Mouse (Mus musculus) liver, embryonic 13.5 days (tissue): ENCODE data around the gene Cacng2. TPM values are rescaled to one million over a fixed set of nuclear protein-coding genes. Genes with fewer than 3 reads are reported as not detected.
A peak's percentile ranks its signal among the peaks of the same experiment; 100 is the strongest.
"Not testable (repeated sequence)": the region's sequence is repeated elsewhere in the genome, so short reads cannot be mapped to it uniquely, and the experiment has no call there.

Experiments
- ATAC-seq: fragments of 200-750 bp; cut with Nextera tagmentation; 2 replicates; pipeline ENCODE4 v1.8.0; 2017; ENCODE audit warnings: low read depth, mild to moderate bottlenecking, moderate number of reproducible peaks, moderate library complexity
- DNase-seq: peaks from one replicate; pipeline ENCODE4 v3.0.0; 2022
- H3K27ac ChIP-seq: fragments of 300-500 bp; sonication (generic); 2 replicates; pipeline ENCODE4 v1.5.1; 2015; ENCODE audit warnings: moderate library complexity, mild to moderate bottlenecking, inconsistent platforms
- H3K27me3 ChIP-seq: fragments of 300-500 bp; sonication (generic); 2 replicates; pipeline ENCODE4 v1.6.1; 2015; ENCODE audit warnings: mild to moderate bottlenecking, inconsistent platforms
- H3K36me3 ChIP-seq: fragments of 300-500 bp; sonication (generic); 2 replicates; pipeline ENCODE4 v1.6.1; 2015; ENCODE audit warnings: mild to moderate bottlenecking, inconsistent platforms
- H3K4me1 ChIP-seq: fragments of 300-500 bp; sonication (generic); replicated peaks from 2 replicates; pipeline ENCODE4 v1.6.1; 2015; ENCODE audit warnings: inconsistent platforms
- H3K4me2 ChIP-seq: fragments of 300-500 bp; sonication (generic); 2 replicates; pipeline ENCODE4 v1.6.1; 2015; ENCODE audit warnings: inconsistent platforms, mild to moderate bottlenecking, moderate library complexity
- H3K4me3 ChIP-seq: fragments of 300-500 bp; sonication (generic); replicated peaks from 2 replicates; pipeline ENCODE4 v1.5.1; 2015; ENCODE audit warnings: mild to moderate bottlenecking, inconsistent platforms
- H3K9ac ChIP-seq: fragments of 300-500 bp; sonication (generic); 2 replicates; pipeline ENCODE4 v1.6.1; 2015; ENCODE audit warnings: mild to moderate bottlenecking, inconsistent platforms
- H3K9me3 ChIP-seq: fragments of 300-500 bp; sonication (generic); replicated peaks from 2 replicates; pipeline ENCODE4 v1.6.1; 2016; ENCODE audit warnings: inconsistent platforms
- WGBS: fragments of 180-500 bp; shearing (Covaris S2); methylation state at CpG from one replicate; pipeline ENCODE4 v1.1.7; 2015; ENCODE audit not compliant: insufficient replicate concordance; 5-methylcytosine and 5-hydroxymethylcytosine counted together
- polyA plus RNA-seq: library from polyadenylated mRNA; unstranded; fragments of >200 nt; fragmentation: Nextera tagmentation; extraction: Ambion mirVana; gene quantifications from 2 replicates; pipeline ENCODE4 v1.2.1, GENCODE M21; 2015

Cacng2 gene
- polyA plus RNA-seq, 1 experiment from 2014 or later, result not detected

GRCm38 (mm10) chr15:78049933-78050332, 69.9 kb downstream of the Cacng2 start:
- 54% methylated on average over 2 of the region's 2 CpGs for WGBS
- Histone ChIP-seq H3K27ac (no peak overlapping the region), H3K4me2 (no peak overlapping the region), H3K27me3 (no peaks in the 10 kb centered on the region), H3K4me1 (no peaks in the 10 kb centered on the region), H3K9ac (no peak overlapping the region), H3K9me3 (no peaks in the 10 kb centered on the region), H3K36me3 (no peaks in the 10 kb centered on the region), H3K4me3 (no peak overlapping the region)
- ATAC-seq (no peak), DNase-seq (no peak)

- ATAC-seq, result no peak
- Histone ChIP-seq H3K27ac (no peak overlapping the region), H3K4me3 (no peak overlapping the region), H3K4me2 (no peak overlapping the region), H3K4me1 (no peaks in the 10 kb centered on the region), H3K36me3 (no peaks in the 10 kb centered on the region), H3K9ac (no peak overlapping the region), H3K9me3 (no peaks in the 10 kb centered on the region), H3K27me3 (no peaks in the 10 kb centered on the region)
- WGBS, result 53% methylated on average over 7 of the region's 7 CpGs
- DNase-seq, result no peak
Measured at GRCm38 (mm10) chr15:78045842-78046241, 74.0 kb downstream of the Cacng2 start.

GRCm38 (mm10) chr15:78045314-78045713, 74.5 kb downstream of the Cacng2 start:
- DNase-seq (no peak), ATAC-seq (no peak)
- no peak overlapping the region for H3K9ac ChIP-seq
- H3K36me3 ChIP-seq, result no peaks in the 10 kb centered on the region
- no peaks in the 10 kb centered on the region for H3K4me1 ChIP-seq
- no peak overlapping the region for H3K27ac ChIP-seq
- no peak overlapping the region for H3K4me3 ChIP-seq
- no peaks in the 10 kb centered on the region for H3K27me3 ChIP-seq
- 64% methylated on average over 7 of the region's 7 CpGs for WGBS
- no peak overlapping the region for H3K4me2 ChIP-seq
- no peaks in the 10 kb centered on the region for H3K9me3 ChIP-seq

DNA sequence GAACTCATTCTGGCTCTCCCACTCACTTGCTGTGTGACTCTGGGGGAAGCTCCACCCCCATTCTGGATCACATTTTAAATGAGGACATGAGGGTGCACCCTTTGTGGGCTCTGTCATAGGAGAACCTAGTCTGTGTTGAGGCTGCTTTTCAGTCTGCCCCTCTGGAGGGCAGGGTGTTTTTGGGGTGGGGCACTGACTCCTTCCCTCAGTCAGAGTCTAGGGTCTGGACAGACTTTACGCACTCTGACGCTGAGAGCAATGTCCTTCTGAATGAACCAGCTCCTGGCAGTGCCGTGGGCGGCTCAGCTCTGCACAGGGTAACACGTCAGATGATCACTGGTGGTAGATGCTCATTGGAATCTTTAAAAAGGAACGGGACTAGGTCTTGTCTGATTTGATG, 75.0 kb downstream of the Cacng2 start:
- H3K9me3 ChIP-seq, result no peaks in the 10 kb centered on the region
- no peaks in the 10 kb centered on the region for H3K4me1 ChIP-seq
- H3K9ac ChIP-seq, result no peak overlapping the region
- H3K36me3 ChIP-seq, result no peaks in the 10 kb centered on the region
- H3K4me3 ChIP-seq, result no peak overlapping the region
- ATAC-seq, result no peak
- no peak overlapping the region for H3K4me2 ChIP-seq
- H3K27me3 ChIP-seq, result no peaks in the 10 kb centered on the region
- 67% methylated on average over 6 of the region's 6 CpGs for WGBS
- DNase-seq, result no peak
- H3K27ac ChIP-seq, result no peak overlapping the region

DNA sequence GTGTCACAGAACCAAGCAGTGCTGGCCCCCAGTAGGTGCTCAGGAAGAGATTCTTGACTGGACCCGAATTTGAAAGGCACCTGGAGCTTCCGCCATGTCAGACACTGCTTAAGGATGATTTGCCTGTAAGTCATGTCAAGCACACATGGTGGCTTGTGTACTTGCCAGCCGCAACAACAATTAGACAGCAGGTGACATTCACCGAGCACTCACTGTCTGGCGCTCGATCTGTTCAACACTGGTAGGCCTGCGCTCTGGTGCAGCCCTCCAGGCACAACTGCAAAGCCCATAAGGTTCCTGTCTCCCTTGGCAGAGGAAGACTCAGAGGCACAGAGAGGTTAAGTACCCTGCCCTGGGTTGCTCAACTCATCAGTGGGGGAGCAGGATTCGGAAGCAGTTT, 77.1 kb downstream of the Cacng2 start:
- Histone ChIP-seq H3K36me3 (no peaks in the 10 kb centered on the region), H3K4me3 (no peak overlapping the region), H3K27ac (no peak overlapping the region), H3K9me3 (no peaks in the 10 kb centered on the region), H3K4me1 (no peaks in the 10 kb centered on the region), H3K27me3 (no peaks in the 10 kb centered on the region), H3K4me2 (no peak overlapping the region), H3K9ac (no peak overlapping the region)
- ATAC-seq, result no peak
- 71% methylated on average over 8 of the region's 8 CpGs for WGBS
- DNase-seq, result no peak

DNA sequence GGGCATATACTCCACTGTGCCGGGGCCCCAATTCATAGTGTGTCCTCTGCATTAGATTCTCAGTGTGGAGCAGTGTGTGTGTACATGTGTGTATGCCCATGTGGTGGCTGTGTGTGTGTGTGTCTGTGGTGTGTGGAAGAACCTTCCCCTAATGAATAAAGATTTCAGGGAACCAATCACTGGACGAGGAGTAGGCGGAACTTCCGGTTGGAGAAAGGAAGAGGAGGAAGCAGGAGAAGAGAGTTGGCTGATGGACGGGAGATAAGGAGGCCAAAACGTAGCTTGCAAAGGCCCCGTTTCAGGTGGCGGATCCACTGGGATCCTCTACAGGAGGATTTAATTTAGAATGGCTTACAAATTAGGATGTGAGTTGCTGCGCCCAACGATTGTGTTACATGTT, 82.2 kb downstream of the Cacng2 start:
- WGBS, result 65% methylated on average over 10 of the region's 10 CpGs
- Histone ChIP-seq H3K4me3 (no peak overlapping the region), H3K9ac (no peak overlapping the region), H3K9me3 (no peaks in the 10 kb centered on the region), H3K27me3 (no peaks in the 10 kb centered on the region), H3K27ac (no peak overlapping the region), H3K36me3 (no peaks in the 10 kb centered on the region), H3K4me2 (no peak overlapping the region), H3K4me1 (no peaks in the 10 kb centered on the region)
- DNase-seq (no peak), ATAC-seq (no peak)

DNA sequence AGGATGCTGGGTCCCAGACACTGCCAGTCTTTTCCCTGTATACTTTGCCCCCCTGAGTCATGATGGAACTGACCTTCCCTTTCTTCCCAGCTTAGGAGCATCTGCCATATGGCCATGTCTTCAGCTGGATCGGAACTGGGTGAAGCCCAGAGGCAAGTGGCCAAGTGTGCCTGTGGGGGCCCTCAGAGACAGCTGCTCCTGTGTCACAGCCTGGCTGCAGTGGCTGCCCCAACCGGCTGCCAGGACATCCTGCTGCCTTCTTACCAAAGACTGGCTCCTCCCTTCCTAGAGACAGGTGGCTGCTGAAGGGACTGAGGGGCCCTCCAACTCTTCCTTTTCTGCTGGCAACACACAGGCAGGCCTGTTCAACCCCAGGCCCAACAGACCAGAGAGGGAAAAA, 83.2 kb downstream of the Cacng2 start:
- Histone ChIP-seq H3K9ac (no peak overlapping the region), H3K36me3 (no peaks in the 10 kb centered on the region), H3K27me3 (no peaks in the 10 kb centered on the region), H3K27ac (no peak overlapping the region), H3K9me3 (no peaks in the 10 kb centered on the region), H3K4me2 (no peak overlapping the region), H3K4me3 (no peak overlapping the region), H3K4me1 (no peaks in the 10 kb centered on the region)
- no peak for ATAC-seq
- DNase-seq, result no peak
- 46% methylated on average over 2 of the region's 2 CpGs for whole genome bisulfite sequencing

- WGBS, result 52% methylated on average over 8 of the region's 8 CpGs
- H3K4me1 ChIP-seq, result no peaks in the 10 kb centered on the region
- no peak for DNase-seq
- no peaks in the 10 kb centered on the region for H3K36me3 ChIP-seq
- no peak overlapping the region for H3K27ac ChIP-seq
- H3K9me3 ChIP-seq, result no peaks in the 10 kb centered on the region
- no peak overlapping the region for H3K4me3 ChIP-seq
- no peak overlapping the region for H3K4me2 ChIP-seq
- no peak overlapping the region for H3K9ac ChIP-seq
- no peaks in the 10 kb centered on the region for H3K27me3 ChIP-seq
- ATAC-seq, result no peak
Measured at GRCm38 (mm10) chr15:78029938-78030337, 89.9 kb downstream of the Cacng2 start.

GRCm38 (mm10) chr15:78026521-78026920, 93.3 kb downstream of the Cacng2 start:
- Histone ChIP-seq H3K4me3 (no peak overlapping the region), H3K4me1 (no peaks in the 10 kb centered on the region), H3K36me3 (no peaks in the 10 kb centered on the region), H3K27ac (no peak overlapping the region), H3K9ac (no peak overlapping the region), H3K9me3 (no peaks in the 10 kb centered on the region), H3K4me2 (no peak overlapping the region), H3K27me3 (no peaks in the 10 kb centered on the region)
- no peak for DNase-seq
- no peak for ATAC-seq
- 68% methylated on average over 6 of the region's 6 CpGs for WGBS

DNA sequence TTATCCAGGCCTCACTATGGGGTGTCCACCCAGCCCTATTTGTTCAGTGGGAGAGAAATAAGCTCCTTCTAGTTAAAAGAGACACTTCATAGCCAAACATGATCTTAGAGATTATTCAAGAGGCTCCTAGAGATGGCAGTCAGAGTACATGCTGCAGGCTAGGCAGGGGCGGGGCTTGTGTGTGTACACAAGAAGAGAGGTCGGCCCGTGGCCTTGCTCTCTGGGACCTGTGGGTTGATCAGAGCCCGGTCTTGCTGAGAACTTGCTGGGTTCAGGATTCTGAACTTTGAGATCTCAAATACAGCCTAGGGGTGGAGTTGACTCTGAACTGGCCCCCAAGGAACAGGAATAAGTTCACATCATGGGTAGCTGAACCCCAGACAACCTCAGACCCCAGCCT, 95.6 kb downstream of the Cacng2 start:
- H3K4me3 ChIP-seq, result no peak overlapping the region
- no peaks in the 10 kb centered on the region for H3K36me3 ChIP-seq
- 55% methylated on average over 4 of the region's 4 CpGs for WGBS
- H3K4me2 ChIP-seq, result no peak overlapping the region
- no peaks in the 10 kb centered on the region for H3K9me3 ChIP-seq
- no peak overlapping the region for H3K9ac ChIP-seq
- peak; percentile 26; the same call in 1 of the 2 replicates for ATAC-seq
- peaks cover 6% of the 10 kb centered on the region for H3K4me1 ChIP-seq
- DNase-seq, result no peak
- no peaks in the 10 kb centered on the region for H3K27me3 ChIP-seq
- H3K27ac ChIP-seq, result no peak overlapping the region

- H3K4me2 ChIP-seq, result no peak overlapping the region
- H3K9ac ChIP-seq, result no peak overlapping the region
- no peak for DNase-seq
- H3K27ac ChIP-seq, result no peak overlapping the region
- 58% methylated on average over 1 of the region's 1 CpGs for WGBS
- 0 out of 2 replicates have a peak, but pooled peaks cover 6% of the 10 kb centered on the region for H3K27me3 ChIP-seq
- no peak for ATAC-seq
- H3K36me3 ChIP-seq, result no peaks in the 10 kb centered on the region
- H3K9me3 ChIP-seq, result no peaks in the 10 kb centered on the region
- no peak overlapping the region for H3K4me3 ChIP-seq
- no peaks in the 10 kb centered on the region for H3K4me1 ChIP-seq
Measured at GRCm38 (mm10) chr15:78014046-78014445, 105.8 kb downstream of the Cacng2 start.

- not testable (repeated sequence) for H3K9me3 ChIP-seq, H3K27ac ChIP-seq, DNase-seq, H3K4me1 ChIP-seq, H3K4me3 ChIP-seq, H3K4me2 ChIP-seq, H3K27me3 ChIP-seq, H3K9ac ChIP-seq, ATAC-seq, H3K36me3 ChIP-seq
- 70% methylated on average over 8 of the region's 8 CpGs for WGBS
Measured at GRCm38 (mm10) chr15:78008206-78008605, 111.6 kb downstream of the Cacng2 start.
